Mouse (Mus musculus): ENCODE data around the gene Cfap99.

Gene Cfap99

DNA sequence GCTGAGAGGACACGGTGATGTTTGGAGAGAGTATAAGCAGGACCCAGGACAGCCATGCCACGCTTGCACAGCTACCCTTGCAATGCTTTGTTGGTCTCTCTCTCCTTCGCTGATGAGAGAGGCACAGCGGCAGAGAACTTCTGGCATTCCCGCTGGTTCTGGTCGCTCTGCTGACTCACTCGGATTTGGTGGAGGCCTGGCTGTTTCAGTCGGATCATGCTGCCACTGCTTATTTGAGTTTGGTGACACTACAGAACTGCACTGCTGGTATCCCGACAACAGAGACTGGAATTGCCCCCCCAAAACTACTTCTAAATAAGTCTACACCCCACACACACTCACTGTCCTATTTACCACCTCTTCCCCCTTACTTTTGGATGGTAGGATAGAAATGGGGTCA, 9.2 kb upstream of the Cfap99 start:
- no peak for DNase-seq

DNA sequence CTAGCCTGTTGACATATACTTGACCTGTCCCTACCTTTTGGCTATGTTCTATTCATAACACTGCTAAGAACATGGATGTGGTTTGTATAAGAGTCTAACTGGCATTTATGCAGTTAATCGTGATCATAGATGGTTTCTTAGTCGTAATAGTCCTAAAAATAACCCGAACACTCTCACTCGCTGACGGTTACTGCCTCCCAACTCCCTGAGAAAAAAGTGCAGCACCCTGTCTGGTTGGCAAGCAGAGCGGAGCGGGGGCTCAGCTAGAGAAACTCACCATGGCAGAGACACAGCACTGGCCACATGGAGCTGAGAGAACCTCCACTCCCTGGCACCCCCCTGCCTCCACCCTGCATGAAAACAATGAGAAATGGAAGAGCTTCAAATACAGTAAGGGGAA, 7.4 kb upstream of the Cfap99 start:
- DNase-seq = no peak

DNA sequence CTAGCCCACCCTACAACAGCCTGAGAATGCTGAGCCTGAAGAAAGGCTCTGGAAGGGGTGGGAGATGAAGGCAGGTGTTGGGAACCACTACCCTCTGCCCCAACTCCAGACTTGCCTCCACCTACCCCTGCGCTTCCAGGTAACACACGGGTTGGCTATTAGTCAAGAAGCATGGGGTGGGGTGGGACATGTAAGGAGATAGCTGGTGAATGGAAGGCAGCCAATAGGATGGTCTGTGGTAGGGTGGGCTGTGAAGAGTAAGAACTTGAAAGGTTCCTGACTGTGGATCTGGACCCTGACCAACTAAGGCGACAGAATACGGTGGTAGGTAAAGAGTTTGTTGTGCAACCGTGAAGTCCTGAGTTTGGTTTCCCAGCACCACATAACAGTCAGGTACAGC, 5.0 kb upstream of the Cfap99 start:
- DNase-seq = no peak

- no peak for DNase-seq
These were observed 4.1 kb upstream of the Cfap99 start for GRCm38 (mm10) chr5:34284156-34284750.

DNA sequence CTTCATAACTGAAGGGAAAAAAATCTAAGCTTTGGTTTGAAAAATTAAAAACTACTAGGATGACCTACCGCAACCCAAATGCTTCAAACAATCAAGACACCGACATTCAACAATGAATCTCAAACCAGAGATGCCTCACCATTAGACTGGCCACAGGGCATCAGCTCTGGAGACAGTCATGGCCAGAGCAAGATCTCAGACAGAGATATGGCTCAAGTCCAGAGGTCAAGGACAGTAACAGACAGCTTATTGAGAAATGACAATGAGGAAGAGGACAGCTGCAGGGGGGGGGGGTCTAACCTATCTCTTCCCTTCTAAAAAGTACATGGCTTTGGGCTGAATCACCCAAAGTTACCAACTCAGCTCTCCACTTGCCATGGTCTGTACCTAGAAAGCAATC, 3.1 kb upstream of the Cfap99 start:
- no peak for DNase-seq

- DNase-seq = peak; percentile 92
These were observed 1.9 kb upstream of the Cfap99 start for GRCm38 (mm10) chr5:34286516-34286915.

GRCm38 (mm10) chr5:34287001-34287837, 1.2 kb upstream of the Cfap99 start:
- DNase-seq = no peak

DNA sequence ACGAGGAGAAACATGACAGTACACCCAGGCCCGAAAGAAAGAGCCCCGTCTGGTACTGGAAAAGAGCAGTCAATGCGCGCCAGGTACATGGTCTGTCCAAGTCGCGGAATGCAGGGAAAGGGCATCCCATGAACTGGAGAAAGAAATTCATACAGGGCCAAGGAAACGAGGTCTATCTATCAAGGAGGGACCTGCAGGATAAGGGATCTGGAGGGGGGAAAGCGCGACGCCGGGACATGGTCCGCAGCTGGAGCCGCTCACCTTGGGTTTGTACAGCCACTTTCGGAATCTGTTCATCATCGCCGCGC, 608 bp upstream of the Cfap99 start:
- DNase-seq = no peak

DNA sequence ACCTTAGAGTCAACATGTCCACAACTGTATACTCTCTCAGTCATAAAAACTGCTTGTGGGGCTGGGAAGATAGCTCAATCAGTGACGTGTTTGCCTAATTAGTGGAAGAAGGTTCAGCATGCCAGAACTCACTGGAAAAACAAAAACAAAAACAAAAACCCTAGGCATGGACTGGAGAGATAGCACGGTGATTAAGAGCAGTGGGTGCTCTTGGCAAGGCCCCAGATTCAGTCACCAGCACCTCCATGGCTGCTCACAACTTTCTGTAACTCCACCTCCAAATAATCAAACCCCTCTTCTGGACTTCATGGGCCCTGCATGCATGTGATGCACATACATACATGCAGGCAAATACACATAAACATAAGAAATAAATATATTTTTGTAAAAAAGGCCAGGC, 886 bp downstream of the Cfap99 start:
- no peak for DNase-seq

GRCm38 (mm10) chr5:34293363-34293762, 5.0 kb downstream of the Cfap99 start:
- no peak for DNase-seq

DNA sequence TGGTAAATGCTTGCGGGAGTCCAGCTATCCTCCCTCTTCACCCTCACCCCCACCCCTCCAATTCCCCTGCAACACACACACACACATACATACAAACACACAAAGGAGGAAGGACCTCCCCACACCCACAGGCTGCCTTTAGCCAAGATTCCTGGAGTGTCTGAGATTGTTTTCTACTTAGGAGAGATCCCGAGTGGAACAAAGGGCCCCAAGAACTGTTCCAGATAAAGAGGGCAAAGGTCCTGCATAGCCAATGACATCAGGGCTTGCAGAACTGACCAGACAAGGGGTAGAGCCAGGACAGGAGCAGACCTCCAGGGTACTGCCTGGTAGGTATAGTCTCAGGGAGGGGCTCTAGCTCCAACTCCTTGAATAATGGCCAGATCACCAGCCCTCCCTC, 6.3 kb downstream of the Cfap99 start:
- peak; percentile 96 for DNase-seq

- DNase-seq = no peak
These were observed 6.7 kb downstream of the Cfap99 start for GRCm38 (mm10) chr5:34295141-34295540.

- no peak for DNase-seq
These were observed 9.7 kb downstream of the Cfap99 start for GRCm38 (mm10) chr5:34298061-34298460.

DNA sequence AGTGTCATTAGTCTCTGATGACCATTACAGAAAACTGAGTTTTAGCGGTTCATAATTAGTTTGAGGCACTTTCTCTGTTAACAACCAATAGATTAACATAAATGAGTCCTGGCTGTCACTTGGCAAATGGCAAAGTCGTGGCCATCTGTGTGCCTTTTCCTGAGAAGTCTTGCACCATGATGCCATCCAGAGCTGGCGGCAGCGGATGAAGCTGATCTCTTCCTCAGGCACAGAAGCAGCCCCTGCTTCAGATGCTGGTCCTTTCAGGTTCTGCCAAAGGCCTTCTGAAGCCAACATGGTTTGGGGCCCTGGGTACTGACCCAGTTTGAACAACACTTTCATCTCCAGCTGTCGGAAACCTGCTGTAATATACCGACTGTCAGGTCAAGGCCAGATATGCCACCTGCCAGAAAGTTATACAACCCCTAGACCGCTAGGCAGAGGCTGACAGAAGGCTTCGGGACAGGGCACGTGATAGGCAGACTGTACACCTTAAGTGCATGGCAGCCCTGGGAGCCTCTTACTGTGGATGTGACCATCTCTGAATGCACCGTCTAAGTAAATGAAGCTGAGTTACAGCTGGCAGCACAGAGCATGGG, 10.6 kb downstream of the Cfap99 start:
- no peak for DNase-seq

DNA sequence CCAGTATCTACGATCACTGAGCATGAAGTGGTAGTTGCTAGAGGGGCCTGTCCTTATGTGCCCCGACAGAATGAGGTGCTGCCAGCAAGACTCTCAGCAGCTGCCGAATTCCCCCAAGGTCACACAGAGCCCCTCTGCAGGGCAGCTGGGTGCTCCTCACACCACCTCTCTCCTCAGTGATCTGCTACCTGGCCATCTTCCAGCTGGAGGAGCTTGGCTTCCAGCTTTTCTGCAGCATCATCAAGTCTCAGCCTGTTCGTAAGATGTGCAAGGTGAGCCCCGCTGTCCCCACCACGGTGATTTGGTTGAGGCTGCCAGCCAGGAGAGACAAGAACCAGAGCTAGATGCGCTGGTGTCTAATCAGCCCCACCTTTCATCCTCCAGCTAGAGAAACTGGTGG, 14.0 kb downstream of the Cfap99 start:
- no peak for DNase-seq

- no peak for DNase-seq
These were observed 20.6 kb downstream of the Cfap99 start for GRCm38 (mm10) chr5:34309016-34309415.

DNA sequence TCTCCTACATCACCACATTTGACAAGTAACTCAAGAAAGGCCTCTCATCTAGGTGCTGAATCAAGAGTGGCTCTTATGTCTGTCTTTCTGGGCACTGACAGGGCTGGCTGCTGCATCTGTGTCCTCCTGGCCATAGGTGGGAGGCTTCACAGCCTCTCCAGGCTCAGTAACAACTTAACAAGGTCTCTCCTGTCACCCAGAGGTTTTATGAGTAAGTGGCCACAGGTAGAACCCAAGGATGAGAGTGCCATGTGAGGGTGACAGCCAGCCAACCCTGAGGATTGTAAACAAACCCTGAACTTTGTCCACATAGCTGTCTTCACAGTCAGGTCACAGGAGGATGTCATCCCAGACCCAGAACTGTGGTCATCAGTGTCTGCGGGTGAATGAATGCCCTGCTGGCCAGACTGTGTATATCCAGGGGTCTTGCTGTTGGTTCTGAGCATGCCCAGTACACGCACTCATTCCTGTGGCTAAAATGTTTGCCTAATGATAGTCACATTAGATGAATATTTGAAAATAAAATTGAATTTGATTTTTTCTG, 31.2 kb downstream of the Cfap99 start:
- DNase-seq = peak; percentile 73

- peak; percentile 80 for DNase-seq
These were observed 32.8 kb downstream of the Cfap99 start for GRCm38 (mm10) chr5:34321236-34321635.

- DNase-seq = no peak
These were observed 36.9 kb downstream of the Cfap99 start for GRCm38 (mm10) chr5:34325286-34325685.

GRCm38 (mm10) chr5:34326249-34326691, 37.9 kb downstream of the Cfap99 start:
- DNase-seq = peak; percentile 83

DNA sequence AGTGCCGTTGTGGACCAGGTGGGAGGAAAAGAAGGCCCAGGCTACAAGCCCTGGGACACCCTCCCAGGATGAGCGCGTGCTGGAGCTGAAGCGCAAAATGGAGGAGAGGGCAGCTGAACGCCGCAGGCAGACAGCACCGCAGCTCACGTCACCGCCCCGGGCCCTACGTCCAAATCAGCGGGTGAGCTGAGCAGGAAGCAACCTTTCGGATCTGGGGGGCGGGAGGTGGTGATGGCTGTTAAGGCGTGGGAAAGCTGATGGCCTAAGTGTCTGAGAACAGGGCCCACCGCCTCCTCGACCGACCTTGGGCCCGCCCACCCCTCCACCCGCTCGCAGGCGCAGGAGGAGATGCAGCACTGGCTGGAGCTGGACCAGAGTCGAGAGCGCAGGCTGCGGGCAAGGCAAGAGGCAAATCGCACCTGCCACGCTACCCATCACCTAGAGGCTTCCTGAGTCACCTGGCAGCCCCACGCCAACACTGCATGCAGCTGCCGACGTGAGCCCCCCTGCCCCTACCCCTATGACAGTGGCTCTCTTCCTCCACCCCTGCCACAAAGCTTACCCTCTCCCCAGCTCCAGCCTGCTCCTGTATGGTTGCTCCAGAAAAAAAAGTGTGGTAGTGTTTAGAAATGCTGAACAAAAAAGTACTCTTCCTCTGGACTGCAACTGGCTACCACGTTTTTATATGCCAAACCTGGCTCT, 38.6 kb downstream of the Cfap99 start:
- peak; percentile 89 for DNase-seq

- peak; percentile 55 for DNase-seq
These were observed 41.7 kb downstream of the Cfap99 start for GRCm38 (mm10) chr5:34330136-34330535.

GRCm38 (mm10) chr5:34334081-34334480, 45.7 kb downstream of the Cfap99 start:
- DNase-seq = peak; percentile 83

Data from heart, adult 11 months (tissue).